Mouse (Mus musculus) right cerebral cortex, adult 2 months (tissue): ENCODE results near the gene Gm10053.

Experiments used
- DNase-seq, 2 experiments: peaks; one replicate each; pipeline ENCODE4 v3.0.0; 2021 to 2022; ENCODE audit warnings: low spot score in 2 of 2

Gene Gm10053

GRCm38 (mm10) chr19:24899578-24900544, 24.4 kb downstream of the Gm10053 start:
- peak in 1 of 2 experiments; percentile 15 for DNase-seq

- peak in 1 of 2 experiments; percentile 9 for DNase-seq
Observed at GRCm38 (mm10) chr19:24900581-24901220, 25.2 kb downstream of the Gm10053 start, which contains the start of gene Foxd4. Foxd4 (minus strand) TSS chr19:24901197.

- DNase-seq = no peak
Observed at GRCm38 (mm10) chr19:24901666-24902065, 26.2 kb downstream of the Gm10053 start.

GRCm38 (mm10) chr19:24902256-24902655, 26.8 kb downstream of the Gm10053 start:
- DNase-seq = no peak

- DNase-seq = no peak
Observed at GRCm38 (mm10) chr19:24902821-24903220, 27.3 kb downstream of the Gm10053 start.

- no peak for DNase-seq
Observed at GRCm38 (mm10) chr19:24907655-24908054, 32.2 kb downstream of the Gm10053 start.

- DNase-seq = no peak
Observed at GRCm38 (mm10) chr19:24908385-24909155, 33.1 kb downstream of the Gm10053 start.

- DNase-seq = no peak
Observed at GRCm38 (mm10) chr19:24920866-24921265, 45.4 kb downstream of the Gm10053 start.
